Mouse (Mus musculus): ENCODE data around the gene Flt3l.

GRCm38 (mm10) chr7:45183672-45184071, 47.4 kb upstream of the Flt3l start:
- TF ChIP-seq CTCF (IDR thresholded peaks at IDR 0.05) (no peak), EP300 (IDR thresholded peaks at IDR 0.05) (no peak)

Data from lung, postnatal 0 days (tissue).